Mouse (Mus musculus) heart, adult 2 months (tissue): ENCODE results near the gene Kirrel.

Experiments used
- CTCF ChIP-seq: fragments of 200-600 bp; IDR thresholded peaks from 2 replicates; pipeline ENCODE4 v1.8.1; 2022; ENCODE audit warnings: antibody characterized with exemption, mild to moderate bottlenecking, moderate library complexity
- EP300 ChIP-seq: fragments of 200-500 bp; IDR thresholded peaks from 2 replicates; pipeline ENCODE4 v1.6.1; 2011; ENCODE audit warnings: low read depth, low read length, control low read depth; ENCODE audit not compliant: insufficient read depth

DNA sequence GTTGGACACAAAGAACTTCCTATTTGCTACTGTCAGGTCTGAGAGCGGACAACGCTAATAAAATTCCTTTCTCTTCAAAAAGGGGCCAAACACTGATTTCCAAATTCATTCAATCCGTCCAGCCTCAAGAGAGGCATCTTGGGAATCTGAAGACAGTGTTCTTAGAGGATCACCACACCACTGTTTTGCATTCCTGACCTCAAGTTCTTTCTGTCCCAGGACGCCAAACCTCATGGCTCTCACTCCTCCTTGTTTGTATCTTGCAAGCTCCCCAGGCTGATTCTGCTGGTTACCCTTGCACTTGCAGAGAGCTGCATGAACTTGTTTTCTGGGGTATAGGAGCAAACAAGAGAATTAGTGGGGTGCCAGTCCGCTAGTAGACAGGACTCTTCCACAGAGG, 12.2 kb downstream of the Kirrel start:
- TF ChIP-seq EP300 (no peak), CTCF (no peak)
